In the genomic region with DNA sequence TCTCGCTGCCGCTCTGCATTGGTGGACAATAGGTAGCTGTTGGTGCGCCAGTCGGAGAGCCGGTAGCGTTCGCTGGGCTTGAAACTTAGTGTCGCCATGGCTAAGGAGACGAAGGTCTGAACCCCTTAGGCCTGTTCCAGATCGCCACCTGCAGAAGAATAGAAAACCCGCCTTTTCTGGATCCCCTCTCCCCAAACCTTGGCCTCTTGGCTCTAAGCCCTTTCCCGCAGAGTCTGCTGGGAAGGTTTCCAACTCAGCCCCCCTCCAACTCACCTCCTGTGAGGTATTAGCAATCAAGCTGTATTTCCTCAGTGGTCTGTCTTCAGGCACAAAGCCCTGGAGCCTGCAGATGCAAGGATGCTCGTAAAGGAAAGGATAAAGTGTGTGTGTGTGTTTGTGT, we compare ENCODE assay signal across 10 mouse cellular contexts. TPM values are rescaled to one million over a fixed set of nuclear protein-coding genes. Genes with fewer than 3 reads are reported as not detected.
DNase-seq lines count a peak whose midpoint lies in the region; ATAC-seq lines count a peak whose summit lies in the region.
"Had no signal": no experiment of that assay in that cellular context is flagged by ENCODE, and none has a peak within 500 bp of the region (broad histone marks: within the 10 kb centered on the region; RNA-seq: fewer than 3 reads in every experiment).

No protein-coding gene starts in this region.

- intact Hi-C loops in heart, postnatal 25 days (cut with DNase I) = no loop called here

- H3K36me3 ChIP-seq in lung, embryonic 15.5 days = no peaks in the 10 kb centered on the region
- H3K36me3 ChIP-seq in hindbrain, embryonic 15.5 days = no peaks in the 10 kb centered on the region
- peaks cover under 1% of the 10 kb centered on the region; the same call in 1 of the 2 replicates for H3K36me3 ChIP-seq in neural tube, embryonic 15.5 days

- H3K4me1 ChIP-seq in lung, embryonic 15.5 days = peaks cover 15% of the 10 kb centered on the region; the same call in 1 of the 2 replicates
- peaks cover 23% of the 10 kb centered on the region for H3K4me1 ChIP-seq in hindbrain, embryonic 15.5 days (replicated peaks)
- peaks cover 29% of the 10 kb centered on the region for H3K4me1 ChIP-seq in neural tube, embryonic 15.5 days

- H3K27me3 ChIP-seq in lung, embryonic 15.5 days = peaks cover 6% of the 10 kb centered on the region; the same call in 1 of the 2 replicates
- peaks cover 8% of the 10 kb centered on the region; the same call in 1 of the 2 replicates for H3K27me3 ChIP-seq in hindbrain, embryonic 15.5 days
- H3K27me3 ChIP-seq in neural tube, embryonic 15.5 days (replicated peaks) = peaks cover 23% of the 10 kb centered on the region

- no peak for ATAC-seq in lung, embryonic 15.5 days (ENCODE audit: borderline replicate concordance, extremely low read depth, low FRiP score, low TSS enrichment)
- ATAC-seq in hindbrain, embryonic 15.5 days (ENCODE audit: low FRiP score, low read depth) = no peak
- ATAC-seq in neural tube, embryonic 15.5 days (ENCODE audit: low FRiP score) = no peak

- peak overlapping the region; percentile 47 for H3K4me2 ChIP-seq in lung, embryonic 15.5 days
- peak overlapping the region; percentile 34 for H3K4me2 ChIP-seq in hindbrain, embryonic 15.5 days
- peak overlapping the region; percentile 46 for H3K4me2 ChIP-seq in neural tube, embryonic 15.5 days

- no peaks in the 10 kb centered on the region for H3K9me3 ChIP-seq in lung, embryonic 15.5 days
- no peaks in the 10 kb centered on the region for H3K9me3 ChIP-seq in hindbrain, embryonic 15.5 days
- no peaks in the 10 kb centered on the region for H3K9me3 ChIP-seq in neural tube, embryonic 15.5 days (replicated peaks)

- no peak overlapping the region for H3K4me3 ChIP-seq in lung, embryonic 15.5 days
- H3K4me3 ChIP-seq in hindbrain, embryonic 15.5 days = no peak overlapping the region
- no peak overlapping the region for H3K4me3 ChIP-seq in neural tube, embryonic 15.5 days (replicated peaks)

- WGBS in lung, embryonic 15.5 days = 42% methylated on average over 13 of the region's 13 CpGs
- 25% methylated on average over 13 of the region's 13 CpGs for WGBS in hindbrain, embryonic 15.5 days
- WGBS in neural tube, embryonic 15.5 days = 28% methylated on average over 13 of the region's 13 CpGs

- H3K9ac ChIP-seq in lung, embryonic 15.5 days = no peak overlapping the region
- H3K9ac ChIP-seq in hindbrain, embryonic 15.5 days = no peak overlapping the region
- H3K9ac ChIP-seq in neural tube, embryonic 15.5 days (replicated peaks) = no peak overlapping the region

- DNase-seq in heart, adult 11 months = peak; percentile 84
- DNase-seq in heart, postnatal 25 days (ENCODE audit: low spot score) = no peak
- no peak for DNase-seq in lung, postnatal 14 days
- DNase-seq in thymus, postnatal 10 days (ENCODE audit: low spot score in 2 of 2) = no peak
- no peak for DNase-seq in layer of hippocampus, adult 11-12 months (ENCODE audit: low spot score)
- DNase-seq: lung, adult 2 months had no signal

- H3K27ac ChIP-seq in lung, embryonic 15.5 days = no peak overlapping the region
- peak overlapping the region; percentile 2; the same call in 1 of the 2 replicates for H3K27ac ChIP-seq in hindbrain, embryonic 15.5 days (replicated peaks)
- no peak overlapping the region for H3K27ac ChIP-seq in neural tube, embryonic 15.5 days (replicated peaks)

RNA-seq across cellular contexts. Expression of a gene that starts 0.6 kb away (rescaled TPM):
- total RNA-seq in heart, postnatal 25 days (2021) = under 1 TPM; 0.28 to 0.44 TPM
- polyA plus RNA-seq in lung, embryonic 15.5 days (2015; fragmentation: Nextera tagmentation; extraction: Ambion mirVana) = 5.3 and 6.2 TPM in 2 replicates
- 10.7 and 11.4 TPM in 2 replicates for polyA plus RNA-seq in hindbrain, embryonic 15.5 days (2015; fragmentation: Nextera tagmentation; extraction: Ambion mirVana)
- 8.3 and 9.2 TPM in 2 replicates for polyA plus RNA-seq in neural tube, embryonic 15.5 days (2015; fragmentation: Nextera tagmentation; extraction: Ambion mirVana)
- total RNA-seq: neutrophil, adult 5-6 weeks had no signal

RNA-seq across cellular contexts. Expression of a gene that starts 3.4 kb away (rescaled TPM):
- 10 to 100 TPM; 11.4 to 11.9 TPM for total RNA-seq in heart, postnatal 25 days (2021)
- 68.6 TPM in 2 replicates for polyA plus RNA-seq in lung, embryonic 15.5 days (2015; fragmentation: Nextera tagmentation; extraction: Ambion mirVana)
- polyA plus RNA-seq in hindbrain, embryonic 15.5 days (2015; fragmentation: Nextera tagmentation; extraction: Ambion mirVana) = 78.6 and 86.1 TPM in 2 replicates
- polyA plus RNA-seq in neural tube, embryonic 15.5 days (2015; fragmentation: Nextera tagmentation; extraction: Ambion mirVana) = 75.5 and 79.8 TPM in 2 replicates

RNA-seq across cellular contexts. Expression of a gene that starts 38.3 kb away (rescaled TPM):
- total RNA-seq in heart, postnatal 25 days (2021) = under 1 TPM; 0.75 to 0.81 TPM
- polyA plus RNA-seq in lung, embryonic 15.5 days (2015; fragmentation: Nextera tagmentation; extraction: Ambion mirVana) = 5.4 and 5.8 TPM in 2 replicates
- polyA plus RNA-seq in hindbrain, embryonic 15.5 days (2015; fragmentation: Nextera tagmentation; extraction: Ambion mirVana) = 6.9 and 8.1 TPM in 2 replicates
- 7.4 and 9.8 TPM in 2 replicates for polyA plus RNA-seq in neural tube, embryonic 15.5 days (2015; fragmentation: Nextera tagmentation; extraction: Ambion mirVana)
- total RNA-seq: neutrophil, adult 5-6 weeks had no signal
